Mouse (Mus musculus) embryonic fibroblast, embryonic 13.5 days (primary cell): ENCODE data around the gene Rhox3a. TPM values are rescaled to one million over a fixed set of nuclear protein-coding genes. Genes with fewer than 3 reads are reported as not detected.
"Not testable (repeated sequence)": the region's sequence is repeated elsewhere in the genome, so short reads cannot be mapped to it uniquely, and the experiment has no call there.

Experiments
- H3K27ac ChIP-seq: 2 replicates; pipeline ENCODE4 v1.5.1; 2012; ENCODE audit warnings: low read length, control low read depth, inconsistent platforms; ENCODE audit not compliant: insufficient read depth
- H3K4me1 ChIP-seq: 2 replicates; pipeline ENCODE4 v1.6.1; 2011; ENCODE audit warnings: low read length; ENCODE audit not compliant: control insufficient read depth, insufficient read depth
- H3K4me3 ChIP-seq: 2 replicates; pipeline ENCODE4 v1.5.1; 2011; ENCODE audit warnings: mild to moderate bottlenecking, control low read depth, low read length; ENCODE audit not compliant: insufficient read depth
- CTCF ChIP-seq: IDR thresholded peaks from 2 replicates; pipeline ENCODE4 v1.5.1; 2011; ENCODE audit warnings: mild to moderate bottlenecking, control low read depth, low read length, moderate library complexity, borderline replicate concordance; ENCODE audit not compliant: insufficient read depth
- POLR2A ChIP-seq: IDR thresholded peaks from 2 replicates; pipeline ENCODE4 v1.6.1; 2011; ENCODE audit warnings: low read depth, mild to moderate bottlenecking, control low read depth, low read length, moderate library complexity
- polyA plus RNA-seq: library from polyadenylated mRNA; stranded (reverse); fragments of >200 nt; gene quantifications from 2 replicates; pipeline ENCODE4 v1.2.4, GENCODE M21; 2011; ENCODE audit warnings: low read depth; ENCODE audit not compliant: missing spikeins, insufficient read length

Rhox3a gene
- not detected in 2 replicates for polyA plus RNA-seq

DNA sequence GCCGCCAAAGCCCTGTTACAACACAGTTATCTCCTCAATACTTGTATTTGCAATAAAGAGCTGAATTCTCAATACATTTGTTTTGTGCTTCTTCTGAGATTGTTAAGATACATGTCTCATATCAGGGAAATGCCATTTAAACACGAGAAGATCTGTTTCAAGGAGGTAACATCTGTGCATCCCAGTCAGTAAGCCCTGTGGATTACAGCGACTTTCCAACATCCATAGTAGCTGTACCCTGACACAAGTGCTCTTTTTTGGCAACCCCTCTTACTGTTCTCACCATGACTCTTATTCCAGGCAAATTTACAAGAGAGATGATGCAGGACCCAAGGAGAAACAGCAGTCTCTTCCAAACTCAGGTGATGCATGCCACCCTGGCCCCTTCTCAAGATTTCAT is at the start of gene Rhox3a:
TSS of gene Rhox3a (plus strand) at position 301 of the 400 bp plus-strand sequence.
- H3K27ac ChIP-seq, H3K4me3 ChIP-seq, H3K4me1 ChIP-seq: not testable (repeated sequence)

DNA sequence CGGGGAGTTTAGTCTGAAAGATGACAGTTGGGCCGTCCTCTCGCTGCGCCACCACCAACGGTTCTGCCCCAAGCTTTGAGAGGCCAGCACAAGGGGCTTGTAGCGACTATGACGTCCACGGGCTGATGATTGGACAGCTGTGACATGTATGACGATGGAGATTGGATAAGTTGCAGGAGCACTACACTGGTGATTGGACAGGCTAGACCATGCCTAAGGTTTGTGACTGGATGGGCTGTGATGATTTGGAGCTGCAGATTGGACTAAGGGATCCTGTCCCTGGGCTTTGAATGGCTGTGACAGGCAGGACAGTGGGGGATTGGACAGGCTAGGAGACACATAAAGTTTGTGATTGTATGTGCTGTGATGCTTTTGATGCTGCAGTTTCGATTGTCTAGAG is 38.8 kb upstream of the Rhox3a start, which contains the start of gene Gm9:
TSS of gene Gm9 (minus strand) at position 101 of the 400 bp plus-strand sequence.
- H3K4me3 ChIP-seq: no peak within 1 kb of the TSS
- TF ChIP-seq CTCF (no peak), POLR2A (no peak)
- H3K27ac ChIP-seq: no peak within 1 kb of the TSS
- no peaks in the 10 kb centered on the region for H3K4me1 ChIP-seq

DNA sequence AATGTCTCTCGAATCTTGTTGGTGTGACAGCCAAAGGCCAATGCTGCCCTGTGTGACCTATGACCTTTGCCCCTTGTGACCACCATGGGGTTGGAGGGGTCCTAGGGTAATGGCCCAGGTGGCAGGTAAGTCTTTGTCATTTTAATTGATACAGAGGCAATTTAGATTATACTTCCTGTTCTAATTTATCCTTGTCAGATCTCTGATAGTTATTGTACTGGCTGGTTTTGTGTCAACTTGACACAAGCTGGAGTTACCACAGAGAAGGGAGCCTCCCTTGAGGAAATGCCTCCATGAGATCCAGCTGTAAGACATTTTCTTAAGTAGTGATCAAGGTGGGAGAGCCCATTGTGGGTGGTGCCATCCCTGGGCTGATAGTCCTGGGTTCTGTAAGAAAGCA is 27.6 kb upstream of the Rhox3a start, which contains the start of gene Rhox1:
TSS of gene Rhox1 (minus strand) at position 101 of the 400 bp plus-strand sequence.
- H3K27ac ChIP-seq, H3K4me3 ChIP-seq, H3K4me1 ChIP-seq: not testable (repeated sequence)

DNA sequence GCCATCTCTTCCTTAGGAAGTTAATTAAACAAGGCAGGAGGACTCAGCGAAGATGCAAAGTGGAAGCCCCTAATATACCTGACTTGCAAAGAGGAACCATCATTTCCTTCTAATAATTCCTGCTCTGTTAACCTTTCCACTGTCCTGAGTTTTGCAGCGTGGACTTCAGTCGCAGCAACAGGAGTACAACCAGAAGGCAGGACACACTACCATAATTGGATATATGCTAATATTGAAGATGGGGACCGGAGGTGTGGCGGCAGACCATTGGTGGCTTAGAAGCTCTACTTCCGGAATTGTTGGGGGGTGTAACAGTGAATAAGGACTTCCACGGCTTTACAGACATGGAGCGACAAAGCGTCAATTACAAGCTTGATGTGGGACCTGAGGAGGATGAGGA is 5.0 kb upstream of the Rhox3a start, which contains the start of gene Rhox2a:
TSS of gene Rhox2a (plus strand) at position 301 of the 400 bp plus-strand sequence.
- H3K4me3 ChIP-seq, H3K27ac ChIP-seq, H3K4me1 ChIP-seq: not testable (repeated sequence)

DNA sequence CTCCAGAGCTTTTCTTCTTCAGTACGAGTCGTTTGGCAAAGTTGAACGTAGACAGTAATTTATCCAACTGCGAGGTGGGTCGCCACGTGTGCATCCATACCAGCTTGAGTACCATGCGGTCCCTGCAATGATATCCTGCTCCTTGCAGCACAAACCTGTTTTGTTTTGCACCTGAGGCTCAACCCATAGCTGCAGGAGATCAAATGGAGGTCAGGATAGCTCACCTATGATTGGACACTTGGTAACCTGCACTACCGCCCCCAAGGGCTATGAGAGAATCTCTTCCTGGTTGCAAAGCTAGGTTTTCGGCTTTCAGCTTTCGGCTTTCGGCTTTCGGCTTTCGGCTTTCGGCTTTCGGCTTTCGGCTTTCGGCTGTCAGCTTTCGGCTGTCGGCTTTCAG is 15.3 kb downstream of the Rhox3a start, which contains the start of gene Rhox4a:
TSS of gene Rhox4a (plus strand) at position 301 of the 400 bp plus-strand sequence.
- not testable (repeated sequence) for H3K27ac ChIP-seq

More for the DNA sequence above, 15.3 kb downstream of the Rhox3a start, which contains the start of gene Rhox4a:
- not testable (repeated sequence) for H3K4me1 ChIP-seq, H3K4me3 ChIP-seq

Other genes with a start within 250 kb of the Rhox3a start
- gene Sowahd, start 201.1 kb upstream of the Rhox3a start, polyA plus RNA-seq: not detected in 2 replicates
- gene Rpl39, start 164.5 kb upstream of the Rhox3a start, polyA plus RNA-seq: 1,160 and 1,325 TPM in 2 replicates
- 20.9 and 23.9 TPM in 2 replicates for gene Upf3b, start 139.6 kb upstream of the Rhox3a start, polyA plus RNA-seq
- 13.0 and 17.8 TPM in 2 replicates for gene Nkap, start 123.1 kb upstream of the Rhox3a start, polyA plus RNA-seq
- gene Akap14, start 81.1 kb upstream of the Rhox3a start, polyA plus RNA-seq: not detected in 2 replicates
- 118 and 124 TPM in 2 replicates for gene Ndufa1, start 58.8 kb upstream of the Rhox3a start, polyA plus RNA-seq
- 3.1 and 4.1 TPM in 2 replicates for gene Rnf113a1, start 58.7 kb upstream of the Rhox3a start, polyA plus RNA-seq
- not detected in 2 replicates for gene Gm9, start 38.9 kb upstream of the Rhox3a start, polyA plus RNA-seq
- gene Rhox1, start 27.7 kb upstream of the Rhox3a start, polyA plus RNA-seq: not detected in 2 replicates
- not detected in 2 replicates for gene Rhox2a, start 4.9 kb upstream of the Rhox3a start, polyA plus RNA-seq
- not detected in 2 replicates for gene Rhox4a, start 15.4 kb downstream of the Rhox3a start, polyA plus RNA-seq
- not detected in 2 replicates for gene Rhox3a2, start 130.1 kb downstream of the Rhox3a start, polyA plus RNA-seq
- gene Rhox4a2, start 140.9 kb downstream of the Rhox3a start, polyA plus RNA-seq: not detected in 2 replicates
- gene Rhox2b, start 162.1 kb downstream of the Rhox3a start, polyA plus RNA-seq: not detected in 2 replicates
- not detected in 2 replicates for gene Rhox4b, start 182.6 kb downstream of the Rhox3a start, polyA plus RNA-seq
- gene Rhox2c, start 203.8 kb downstream of the Rhox3a start, polyA plus RNA-seq: not detected in 2 replicates
- gene Rhox3c, start 208.7 kb downstream of the Rhox3a start, polyA plus RNA-seq: not detected in 2 replicates
- gene Rhox4c, start 230.4 kb downstream of the Rhox3a start, polyA plus RNA-seq: not detected in 2 replicates
- gene Rhox2d, start 243.5 kb downstream of the Rhox3a start, polyA plus RNA-seq: not detected in 2 replicates